Mouse (Mus musculus) left cerebral cortex, adult 2 months (tissue): ENCODE results near the gene Parp14. TPM values are rescaled to one million over a fixed set of nuclear protein-coding genes. Genes with fewer than 3 reads are reported as not detected.

Experiments
- DNase-seq, 2 experiments: peaks; one replicate each; pipeline ENCODE4 v3.0.0; 2021 to 2022; ENCODE audit warnings: low spot score in 2 of 2, mixed read lengths in 1 of 2; ENCODE audit errors: extremely low spot score in 1 of 2
- H3K27ac ChIP-seq: fragments of 200-600 bp; 2 replicates; pipeline ENCODE4 v1.8.1; 2022
- H3K4me3 ChIP-seq: fragments of 200-600 bp; 2 replicates; pipeline ENCODE4 v1.8.1; 2022
- CTCF ChIP-seq: fragments of 200-600 bp; IDR thresholded peaks from 2 replicates; pipeline ENCODE4 v1.8.1; 2022; ENCODE audit warnings: antibody characterized with exemption, mild to moderate bottlenecking, moderate library complexity
- intact Hi-C: fragments of 180-260 bp; cut with DNase I; formaldehyde crosslinking; loops from one replicate; pipeline ENCODE4 v1.15.1; 2025
- total RNA-seq, 2 experiments: library from RNA; stranded (reverse); gene quantifications; 2 replicates each; pipeline ENCODE4 v1.2.3; 2021

The Parp14 gene
- total RNA-seq, 2 experiments from 2014 or later = 1.1 to 1.4 TPM

- Histone ChIP-seq H3K27ac (no peak overlapping the region), H3K4me3 (no peak overlapping the region)
- no peak for TF ChIP-seq CTCF
- DNase-seq = no peak
- intact Hi-C loops = no loop called here
Observed at GRCm38 (mm10) chr16:35807663-35807992, 63.7 kb downstream of the Parp14 start.

- intact Hi-C loops = no loop called here
- no peak overlapping the region for H3K27ac ChIP-seq
Observed at GRCm38 (mm10) chr16:35806973-35807662, 64.2 kb downstream of the Parp14 start.

GRCm38 (mm10) chr16:35803723-35804122, 67.6 kb downstream of the Parp14 start:
- intact Hi-C loops = no loop called here
- DNase-seq = no peak
- no peak overlapping the region for H3K4me3 ChIP-seq
- no peak overlapping the region for H3K27ac ChIP-seq
- no peak for TF ChIP-seq CTCF

More at GRCm38 (mm10) chr16:35806973-35807662, 64.2 kb downstream of the Parp14 start:
- no peak for DNase-seq
- H3K4me3 ChIP-seq = no peak overlapping the region
- TF ChIP-seq CTCF = no peak

- H3K4me3 ChIP-seq = no peak overlapping the region
- no peak for TF ChIP-seq CTCF
- DNase-seq = no peak
- intact Hi-C loops = no loop called here
- H3K27ac ChIP-seq = no peak overlapping the region
Observed at GRCm38 (mm10) chr16:35802163-35802562, 69.2 kb downstream of the Parp14 start.

GRCm38 (mm10) chr16:35791962-35792521, 79.3 kb downstream of the Parp14 start:
- H3K27ac ChIP-seq = no peak overlapping the region
- no peak for TF ChIP-seq CTCF
- no peak overlapping the region for H3K4me3 ChIP-seq
- DNase-seq = no peak
- intact Hi-C loops = no loop called here

GRCm38 (mm10) chr16:35788330-35788729, 83.0 kb downstream of the Parp14 start:
- Histone ChIP-seq H3K27ac (no peak overlapping the region), H3K4me3 (no peak overlapping the region)
- intact Hi-C loops = no loop called here
- no peak for DNase-seq
- TF ChIP-seq CTCF = no peak

- no peak overlapping the region for H3K4me3 ChIP-seq
- intact Hi-C loops = no loop called here
- no peak for TF ChIP-seq CTCF
Observed at GRCm38 (mm10) chr16:35787568-35788189, 83.7 kb downstream of the Parp14 start.

GRCm38 (mm10) chr16:35787163-35787562, 84.2 kb downstream of the Parp14 start:
- no peak overlapping the region for H3K27ac ChIP-seq
- no peak overlapping the region for H3K4me3 ChIP-seq
- intact Hi-C loops = no loop called here
- TF ChIP-seq CTCF = no peak
- DNase-seq = no peak

More at GRCm38 (mm10) chr16:35787568-35788189, 83.7 kb downstream of the Parp14 start:
- H3K27ac ChIP-seq = no peak overlapping the region
- no peak for DNase-seq

GRCm38 (mm10) chr16:35784134-35784725, 87.1 kb downstream of the Parp14 start:
- no peak for DNase-seq
- no peak overlapping the region for H3K4me3 ChIP-seq
- intact Hi-C loops = no loop called here
- no peak overlapping the region for H3K27ac ChIP-seq
- TF ChIP-seq CTCF = no peak

GRCm38 (mm10) chr16:35783207-35783573, 88.2 kb downstream of the Parp14 start:
- no peak overlapping the region for H3K27ac ChIP-seq
- no peak for DNase-seq
- TF ChIP-seq CTCF = no peak
- H3K4me3 ChIP-seq = no peak overlapping the region
- intact Hi-C loops = no loop called here

Other genes with a start within 250 kb of the Parp14 start
- gene Dirc2, start 102.2 kb downstream of the Parp14 start, total RNA-seq = 10 to 100 TPM; 61.3 to 67.1 TPM
- gene Hspbap1, start 101.2 kb downstream of the Parp14 start, total RNA-seq = 1 to 10 TPM; 6.7 to 7.6 TPM
- gene Parp9, start 66.9 kb upstream of the Parp14 start, total RNA-seq = 1 to 10 TPM; 2.3 to 3.9 TPM
- 1 to 10 TPM; 3.5 to 3.6 TPM for gene Dtx3l, start 67.6 kb upstream of the Parp14 start, total RNA-seq
- 100 to 1,000 TPM; 132 to 157 TPM for gene Kpna1, start 107.2 kb upstream of the Parp14 start, total RNA-seq
- gene Wdr5b, start 169.6 kb upstream of the Parp14 start, total RNA-seq = 1 to 10 TPM; 4.4 to 4.7 TPM
- gene Fam162a, start 200.1 kb upstream of the Parp14 start, total RNA-seq = 10 to 100 TPM; 60.6 to 62.3 TPM
- 10 to 100 TPM; 14.3 to 19.4 TPM for gene Ccdc58, start 200.1 kb upstream of the Parp14 start, total RNA-seq